Comparison of ENCODE assay signal across 21 mouse cellular contexts in genomic region chr5:150936213-150936612, GRCm38 (mm10). TPM values are rescaled to one million over a fixed set of nuclear protein-coding genes. Genes with fewer than 3 reads are reported as not detected.
DNase-seq lines count a peak whose midpoint lies in the region; ATAC-seq and TF ChIP-seq lines count a peak whose summit lies in the region.
"Had no signal": no experiment of that assay in that cellular context is flagged by ENCODE, and none has a peak within 500 bp of the region (broad histone marks: within the 10 kb centered on the region; RNA-seq: fewer than 3 reads in every experiment).

No protein-coding gene starts in this region.

- TF ChIP-seq CTCF in brain, embryonic 14.5 days (IDR thresholded peaks at IDR 0.05; ENCODE audit: borderline replicate concordance, extremely low read depth, insufficient read depth, insufficient read length): no peak

- no peaks in the 10 kb centered on the region for H3K27me3 ChIP-seq in lung, embryonic 15.5 days
- H3K27me3 ChIP-seq in embryonic facial prominence, embryonic 15.5 days: no peaks in the 10 kb centered on the region
- H3K27me3 ChIP-seq: forebrain, embryonic 13.5 days; hindbrain, embryonic 15.5 days; neural tube, embryonic 13.5 days had no signal

- WGBS in lung, embryonic 15.5 days: 24% methylated on average over 5 of the region's 5 CpGs
- 25% methylated on average over 5 of the region's 5 CpGs for WGBS in embryonic facial prominence, embryonic 15.5 days

- no peak for TF ChIP-seq POLR2A in brain, embryonic 14.5 days (IDR thresholded peaks at IDR 0.05; ENCODE audit: borderline replicate concordance, extremely low read depth, insufficient read depth, insufficient read length, poor library complexity, severe bottlenecking)

- no peaks in the 10 kb centered on the region for H3K9me3 ChIP-seq in lung, embryonic 15.5 days
- H3K9me3 ChIP-seq in embryonic facial prominence, embryonic 15.5 days (replicated peaks): no peaks in the 10 kb centered on the region
- H3K9me3 ChIP-seq: forebrain, embryonic 13.5 days; hindbrain, embryonic 15.5 days; neural tube, embryonic 13.5 days had no signal

- peaks cover 5% of the 10 kb centered on the region for H3K4me1 ChIP-seq in lung, embryonic 15.5 days
- H3K4me1 ChIP-seq in embryonic facial prominence, embryonic 15.5 days: peaks cover 8% of the 10 kb centered on the region; the same call in 1 of the 2 replicates

- H3K27ac ChIP-seq in lung, embryonic 15.5 days: peak overlapping the region; percentile 49; the same call in 1 of the 2 replicates
- no peak overlapping the region for H3K27ac ChIP-seq in embryonic facial prominence, embryonic 15.5 days (replicated peaks)
- H3K27ac ChIP-seq: forebrain, embryonic 13.5 days; hindbrain, embryonic 15.5 days; liver, embryonic 14.5 days; neural tube, embryonic 13.5 days had no signal

- H3K36me3 ChIP-seq in lung, embryonic 15.5 days: no peaks in the 10 kb centered on the region
- H3K36me3 ChIP-seq in embryonic facial prominence, embryonic 15.5 days: no peaks in the 10 kb centered on the region
- H3K36me3 ChIP-seq: hindbrain, embryonic 15.5 days; neural tube, embryonic 13.5 days had no signal

- H3K4me2 ChIP-seq in lung, embryonic 15.5 days: peak overlapping the region; percentile 29
- H3K4me2 ChIP-seq in embryonic facial prominence, embryonic 15.5 days (replicated peaks): peak overlapping the region; percentile 13; the same call in 1 of the 2 replicates
- H3K4me2 ChIP-seq: forebrain, embryonic 13.5 days; hindbrain, embryonic 15.5 days; neural tube, embryonic 13.5 days had no signal

- no peak overlapping the region for H3K4me3 ChIP-seq in lung, embryonic 15.5 days
- no peak overlapping the region for H3K4me3 ChIP-seq in embryonic facial prominence, embryonic 15.5 days (replicated peaks)
- H3K4me3 ChIP-seq: forebrain, embryonic 13.5 days; hindbrain, embryonic 15.5 days; neural tube, embryonic 13.5 days had no signal

- H3K9ac ChIP-seq in lung, embryonic 15.5 days: no peak overlapping the region
- H3K9ac ChIP-seq in embryonic facial prominence, embryonic 15.5 days: no peak overlapping the region
- H3K9ac ChIP-seq: forebrain, embryonic 13.5 days; hindbrain, embryonic 15.5 days; liver, embryonic 14.5 days; neural tube, embryonic 13.5 days had no signal

- peak; percentile 55; the same call in 1 of the 2 replicates for ATAC-seq in lung, embryonic 15.5 days (ENCODE audit: borderline replicate concordance, extremely low read depth, low FRiP score, low TSS enrichment)
- ATAC-seq in embryonic facial prominence, embryonic 15.5 days (ENCODE audit: insufficient number of reproducible peaks, low FRiP score, low TSS enrichment, low read depth): no peak
- ATAC-seq in activated CD4-positive, CD25-positive, alpha-beta regulatory T cell, adult 4 months: no peak
- ATAC-seq: CD4-positive, CD25-positive, alpha-beta regulatory T cell, adult 4 months; forebrain, embryonic 13.5 days; midbrain, embryonic 16.5 days had no signal

- DNase-seq in lung, postnatal 25 days (ENCODE audit: low spot score): no peak
- peak; percentile 44 for DNase-seq in brain, embryonic 14.5 days (ENCODE audit: low read depth)
- DNase-seq in cerebellum, adult 18-20 months: peak; percentile 50 to 51
- no peak for DNase-seq in heart, adult 18-20 months
- no peak for DNase-seq in embryo, embryonic 10.5 days (ENCODE audit: low spot score)
- DNase-seq: heart, adult 11 months; kidney, adult 18-20 months; kidney, postnatal 14 days; thymus, postnatal 25 days had no signal

RNA-seq across cellular contexts. Expression of gene Kl, which starts 16.2 kb away (rescaled TPM):
- polyA plus RNA-seq in lung, embryonic 15.5 days (2015; fragmentation: Nextera tagmentation; extraction: Ambion mirVana): 0.14 and 0.20 TPM in 2 replicates
- polyA plus RNA-seq in brain, embryonic 14.5 days (2012; rRNA removed): 0.30 and 0.90 TPM in 2 replicates
- 0.13 TPM in 2 replicates for polyA plus RNA-seq in embryonic facial prominence, embryonic 15.5 days (2015; fragmentation: Nextera tagmentation; extraction: Ambion mirVana)
- under 1 TPM in 1 of 2 experiments, not detected in 1; 0.05 TPM for total RNA-seq in heart, adult 18-20 months (2021)
- polyA plus RNA-seq in activated CD4-positive, CD25-positive, alpha-beta regulatory T cell, adult 4 months (2017; shearing (Covaris generic)): under 1 TPM in 1 of 2 experiments, not detected in 1; 0.08 TPM
- total RNA-seq: common myeloid progenitor, adult 5-6 weeks; megakaryocyte, adult 5-6 weeks; MEL had no signal
- polyA plus RNA-seq: CD4-positive, CD25-positive, alpha-beta regulatory T cell, adult 4 months had no signal

Comparison
In these comparisons a context has a peak if more than half of its experiments do, and no peak if none do; other contexts are left out.
1. DNase-seq: peak in brain, embryonic 14.5 days (single experiment) and cerebellum, adult 18-20 months (2 of 2); none in lung, postnatal 25 days (single experiment), heart, adult 18-20 months (0 of 2) and embryo, embryonic 10.5 days (single experiment).